Mouse (Mus musculus) forebrain, embryonic 14.5 days (tissue): ENCODE results near the gene Tmbim6. TPM values are rescaled to one million over a fixed set of nuclear protein-coding genes. Genes with fewer than 3 reads are reported as not detected.
"Not testable (repeated sequence)": the region's sequence is repeated elsewhere in the genome, so short reads cannot be mapped to it uniquely, and the experiment has no call there.

ENCODE experiments used
- ATAC-seq: fragments of 200-750 bp; cut with Nextera tagmentation; 2 replicates; pipeline ENCODE4 v1.8.0; 2017; ENCODE audit warnings: mild to moderate bottlenecking, moderate library complexity
- DNase-seq: peaks from one replicate; pipeline ENCODE4 v3.0.0-alpha.2; 2015; ENCODE audit warnings: low spot score
- H3K27ac ChIP-seq: fragments of 300-500 bp; sonication (generic); 2 replicates; pipeline ENCODE4 v1.5.1; 2014; ENCODE audit warnings: low read depth, mild to moderate bottlenecking, control low read depth, low read length, moderate library complexity
- H3K27me3 ChIP-seq: fragments of 300-500 bp; sonication (generic); replicated peaks from 2 replicates; pipeline ENCODE4 v1.6.1; 2014; ENCODE audit warnings: low read length, control low read depth, mixed read lengths; ENCODE audit not compliant: control insufficient read depth, insufficient read depth
- H3K36me3 ChIP-seq: fragments of 300-500 bp; sonication (generic); 2 replicates; pipeline ENCODE4 v1.6.1; 2014; ENCODE audit warnings: low read length, control low read depth; ENCODE audit not compliant: control insufficient read depth, insufficient read depth
- H3K4me1 ChIP-seq: fragments of 300-500 bp; sonication (generic); 2 replicates; pipeline ENCODE4 v1.6.1; 2014; ENCODE audit warnings: antibody characterized with exemption, low read length, control low read depth; ENCODE audit not compliant: control insufficient read depth, insufficient read depth
- H3K4me2 ChIP-seq: fragments of 300-500 bp; sonication (generic); 2 replicates; pipeline ENCODE4 v1.6.1; 2014; ENCODE audit warnings: mild to moderate bottlenecking, control low read depth, low read length
- H3K4me3 ChIP-seq: fragments of 300-500 bp; sonication (generic); 2 replicates; pipeline ENCODE4 v1.5.1; 2014; ENCODE audit warnings: low read depth, low read length, control low read depth
- H3K9ac ChIP-seq: fragments of 300-500 bp; sonication (generic); 2 replicates; pipeline ENCODE4 v1.6.1; 2014; ENCODE audit warnings: mild to moderate bottlenecking, low read length, control low read depth, moderate library complexity
- H3K9me3 ChIP-seq: fragments of 300-500 bp; sonication (generic); replicated peaks from 2 replicates; pipeline ENCODE4 v1.6.1; 2016; ENCODE audit warnings: low read length, control low read depth, mixed read lengths; ENCODE audit not compliant: control insufficient read depth
- WGBS: fragments of 180-500 bp; shearing (Covaris S2); extraction: QIAGEN DNeasy Blood & Tissue Kit; methylation state at CpG from one replicate; pipeline ENCODE4 v1.1.7; 2014; 5-methylcytosine and 5-hydroxymethylcytosine counted together
- polyA plus RNA-seq: library from polyadenylated mRNA; unstranded; fragments of >200 nt; fragmentation: Nextera tagmentation; extraction: Ambion mirVana; gene quantifications from 2 replicates; pipeline ENCODE4 v1.2.1, GENCODE M21; 2014

Tmbim6 gene
- polyA plus RNA-seq, 1 experiment from 2014 or later = 247 TPM

DNA sequence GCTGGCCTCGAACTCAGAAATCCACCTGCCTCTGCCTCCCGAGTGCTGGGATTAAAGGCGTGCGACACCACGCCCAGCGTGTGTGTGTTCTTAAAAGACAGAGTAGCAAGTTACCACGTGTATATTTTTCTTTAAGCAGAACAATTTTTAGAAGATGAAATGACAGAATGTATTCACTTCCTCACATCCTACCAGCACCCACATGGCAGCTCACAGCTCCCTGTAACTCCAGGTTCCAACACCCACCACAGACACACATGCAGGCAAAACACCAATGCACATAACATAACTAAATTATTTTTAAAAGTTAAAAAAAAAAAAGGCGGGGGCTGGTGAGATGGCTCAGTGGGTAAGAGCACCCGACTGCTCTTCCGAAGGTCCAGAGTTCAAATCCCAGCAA is 53.5 kb downstream of the Tmbim6 start:
- H3K4me1 ChIP-seq, DNase-seq, H3K9me3 ChIP-seq, ATAC-seq, H3K4me2 ChIP-seq, H3K27ac ChIP-seq, H3K9ac ChIP-seq, H3K4me3 ChIP-seq, H3K27me3 ChIP-seq, H3K36me3 ChIP-seq: not testable (repeated sequence)
- 95% methylated on average over 10 of the region's 10 CpGs for WGBS

DNA sequence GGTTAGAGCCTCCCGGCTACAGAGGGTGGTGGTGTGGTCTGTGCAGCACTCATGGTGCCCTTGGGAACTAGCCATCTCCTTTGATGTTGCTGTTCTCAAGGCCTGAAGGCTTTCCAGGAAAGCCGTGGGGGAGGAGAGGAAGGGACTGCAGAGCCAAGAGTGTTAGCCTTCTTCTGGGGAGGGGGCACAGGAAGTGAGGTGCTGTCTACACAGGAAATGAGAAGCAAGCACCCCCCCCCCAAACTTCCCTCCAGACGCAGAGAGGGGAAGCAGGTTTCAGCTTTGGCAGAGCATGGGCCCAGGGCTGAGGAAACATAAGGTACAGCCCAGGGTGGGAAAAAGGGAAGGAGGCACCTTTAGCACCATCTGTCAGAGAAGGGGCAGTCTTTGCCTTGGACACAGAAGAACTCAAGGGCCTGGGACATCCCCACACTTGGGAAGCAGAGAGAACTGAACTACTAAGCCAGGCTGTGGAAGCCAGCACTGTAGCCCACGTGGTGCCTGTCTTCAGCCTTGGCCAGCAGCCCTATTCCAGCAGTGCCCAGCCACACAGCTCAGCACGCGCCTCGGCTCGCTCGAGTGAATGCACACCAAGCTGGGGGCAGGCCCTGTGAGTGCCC is 56.6 kb downstream of the Tmbim6 start:
- ATAC-seq (peak; percentile 60; the same call in 1 of the 2 replicates), DNase-seq (peak; percentile 33)
- Histone ChIP-seq H3K36me3 (no peaks in the 10 kb centered on the region), H3K4me1 (no peaks in the 10 kb centered on the region), H3K27me3 (no peaks in the 10 kb centered on the region), H3K27ac (peak overlapping the region; percentile 27; the same call in 1 of the 2 replicates), H3K9ac (no peak overlapping the region), H3K9me3 (no peaks in the 10 kb centered on the region), H3K4me2 (no peak overlapping the region), H3K4me3 (no peak overlapping the region)
- 56% methylated on average over 9 of the region's 9 CpGs for WGBS

DNA sequence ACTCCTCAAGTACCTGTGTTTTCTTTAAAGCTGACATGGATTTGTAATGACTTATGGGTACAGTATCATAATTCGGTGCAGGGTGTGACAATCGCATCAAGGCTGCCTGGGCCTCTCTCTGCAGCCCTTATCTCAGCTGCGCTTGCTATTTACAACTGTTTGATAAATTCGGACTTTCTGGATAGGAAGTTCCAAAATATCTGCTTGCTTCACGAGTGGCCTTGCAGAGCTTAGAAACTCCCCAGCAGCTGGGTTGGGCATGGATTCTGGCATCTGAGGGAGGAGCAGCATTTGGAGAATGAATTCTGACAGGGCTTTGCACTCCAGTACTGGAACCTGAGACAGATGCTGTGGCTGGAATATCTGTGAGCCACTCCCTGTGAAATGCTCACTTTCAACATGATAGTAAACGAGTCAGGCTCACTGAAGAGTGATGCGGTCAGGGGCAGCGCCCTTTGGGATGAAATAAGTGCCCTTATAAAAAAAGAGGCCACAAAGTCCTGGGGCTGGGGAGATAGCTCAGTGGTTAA is 57.1 kb downstream of the Tmbim6 start:
- Histone ChIP-seq H3K27ac (peak overlapping the region; percentile 27; the same call in 1 of the 2 replicates), H3K9me3 (no peaks in the 10 kb centered on the region), H3K9ac (no peak overlapping the region), H3K4me3 (no peak overlapping the region), H3K36me3 (no peaks in the 10 kb centered on the region), H3K4me2 (no peak overlapping the region), H3K27me3 (no peaks in the 10 kb centered on the region), H3K4me1 (peaks cover under 1% of the 10 kb centered on the region; the same call in 1 of the 2 replicates)
- ATAC-seq (no peak), DNase-seq (no peak)
- WGBS = 93% methylated on average over 8 of the region's 8 CpGs

DNA sequence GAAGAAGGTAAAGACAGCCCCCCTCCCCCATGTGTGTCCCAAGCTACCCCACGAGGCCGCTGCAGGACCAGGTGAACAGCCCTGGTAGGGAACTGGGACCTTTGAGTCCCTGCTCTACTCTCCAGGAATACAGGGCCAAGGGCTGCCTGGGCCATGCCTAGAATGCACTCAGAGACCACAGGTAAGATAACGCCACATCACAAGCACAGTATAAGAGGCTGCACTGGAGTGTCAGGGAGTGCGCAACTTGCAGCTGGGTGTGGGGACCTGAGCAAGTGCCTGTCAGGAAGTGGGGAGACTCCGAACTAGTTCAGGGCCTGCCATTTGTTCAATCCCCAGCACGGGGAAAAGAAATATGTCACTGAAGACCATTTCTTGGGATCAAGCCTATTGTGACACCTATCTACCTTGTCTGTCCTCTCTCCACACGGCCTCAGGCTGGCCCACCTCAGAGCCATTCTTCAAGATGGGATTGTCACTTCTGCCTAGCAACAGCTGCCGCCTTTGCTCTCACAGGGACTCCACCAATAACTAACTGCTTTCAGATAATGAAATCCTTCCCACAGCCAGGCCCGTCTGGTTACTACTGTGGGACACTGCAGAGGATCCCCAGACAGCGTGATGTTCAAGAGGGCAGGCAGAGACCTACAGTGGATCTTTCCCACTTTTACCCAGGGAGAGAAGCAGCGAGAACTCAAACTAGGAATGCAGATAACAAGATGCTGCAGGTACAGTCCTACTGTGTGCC is 60.6 kb downstream of the Tmbim6 start:
- H3K4me2 ChIP-seq = no peak overlapping the region
- no peak for DNase-seq
- no peaks in the 10 kb centered on the region for H3K27me3 ChIP-seq
- no peaks in the 10 kb centered on the region for H3K9me3 ChIP-seq
- ATAC-seq = no peak
- WGBS = 82% methylated on average over 11 of the region's 11 CpGs
- peaks cover 20% of the 10 kb centered on the region for H3K4me1 ChIP-seq
- no peak overlapping the region for H3K9ac ChIP-seq
- H3K4me3 ChIP-seq = no peak overlapping the region
- 0 out of 2 replicates have a peak, but pooled peaks cover 3% of the 10 kb centered on the region for H3K36me3 ChIP-seq
- no peak overlapping the region for H3K27ac ChIP-seq

DNA sequence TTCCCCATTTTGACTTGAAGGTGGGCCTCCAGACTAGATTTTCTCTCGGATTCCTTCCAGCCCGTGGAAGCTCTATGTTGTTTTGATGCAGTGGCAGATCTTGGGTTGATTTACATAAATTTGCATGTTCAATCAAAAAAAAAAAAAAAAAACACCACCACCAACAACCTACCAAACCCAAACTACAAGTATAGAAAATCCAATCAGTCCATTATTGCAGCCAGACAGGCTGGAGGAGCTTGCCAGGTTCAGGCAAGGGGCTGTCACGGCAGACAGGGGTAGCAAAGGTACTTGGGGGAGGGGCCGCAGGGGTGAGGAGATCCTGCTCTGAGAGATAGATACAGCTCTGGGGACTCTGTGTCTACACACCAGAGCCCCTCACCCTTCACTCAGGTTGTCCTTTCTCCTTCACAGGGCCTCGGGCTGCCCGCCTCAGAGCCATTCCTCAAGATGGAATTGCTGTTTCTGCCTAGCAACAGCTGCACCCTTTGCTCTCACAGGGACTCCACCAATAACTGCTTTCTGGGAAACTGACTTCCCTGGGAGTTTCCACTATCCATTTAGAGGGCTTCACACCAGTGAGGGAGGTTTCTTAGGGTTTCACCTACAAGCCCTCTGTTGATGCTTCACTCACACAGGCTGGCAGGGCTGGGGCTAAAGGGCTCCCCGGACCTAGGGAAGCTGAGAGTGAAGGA is 62.0 kb downstream of the Tmbim6 start:
- Histone ChIP-seq H3K27ac (no peak overlapping the region), H3K9me3 (no peaks in the 10 kb centered on the region), H3K4me3 (no peak overlapping the region), H3K4me1 (peaks cover 22% of the 10 kb centered on the region), H3K4me2 (no peak overlapping the region), H3K27me3 (no peaks in the 10 kb centered on the region), H3K9ac (0 out of 2 replicates have a peak overlapping the region, but pooled peaks have one; percentile 29), H3K36me3 (0 out of 2 replicates have a peak, but pooled peaks cover 3% of the 10 kb centered on the region)
- WGBS = 61% methylated on average over 7 of the region's 7 CpGs
- DNase-seq (no peak), ATAC-seq (no peak)

DNA sequence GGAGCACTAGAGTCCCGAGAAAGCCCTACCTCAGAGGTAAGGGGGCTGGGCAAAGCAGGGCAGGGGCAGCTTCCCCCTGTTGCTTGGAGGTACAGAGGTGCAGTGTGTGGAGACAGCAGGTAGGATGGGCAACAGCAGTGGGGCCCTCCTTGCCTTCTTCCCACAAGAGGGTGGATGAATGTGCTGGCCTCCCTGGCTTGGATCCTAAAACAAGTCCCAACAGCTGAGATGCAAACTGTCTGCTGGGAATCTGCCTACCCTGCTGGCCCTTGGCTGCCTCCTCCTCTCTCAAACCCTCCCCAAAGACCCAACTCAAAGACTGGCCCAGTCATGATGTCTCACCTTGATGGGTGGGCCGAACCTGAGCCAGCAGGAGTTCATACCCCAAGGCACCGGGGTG is 62.7 kb downstream of the Tmbim6 start:
- Histone ChIP-seq H3K4me3 (no peak overlapping the region), H3K36me3 (0 out of 2 replicates have a peak, but pooled peaks cover 3% of the 10 kb centered on the region), H3K4me2 (peak overlapping the region; percentile 60; the same call in 1 of the 2 replicates), H3K4me1 (peaks cover 22% of the 10 kb centered on the region), H3K27ac (no peak overlapping the region), H3K9ac (0 out of 2 replicates have a peak overlapping the region, but pooled peaks have one; percentile 29), H3K9me3 (no peaks in the 10 kb centered on the region), H3K27me3 (no peaks in the 10 kb centered on the region)
- ATAC-seq (no peak), DNase-seq (no peak)
- 77% methylated on average over 3 of the region's 3 CpGs for WGBS

DNA sequence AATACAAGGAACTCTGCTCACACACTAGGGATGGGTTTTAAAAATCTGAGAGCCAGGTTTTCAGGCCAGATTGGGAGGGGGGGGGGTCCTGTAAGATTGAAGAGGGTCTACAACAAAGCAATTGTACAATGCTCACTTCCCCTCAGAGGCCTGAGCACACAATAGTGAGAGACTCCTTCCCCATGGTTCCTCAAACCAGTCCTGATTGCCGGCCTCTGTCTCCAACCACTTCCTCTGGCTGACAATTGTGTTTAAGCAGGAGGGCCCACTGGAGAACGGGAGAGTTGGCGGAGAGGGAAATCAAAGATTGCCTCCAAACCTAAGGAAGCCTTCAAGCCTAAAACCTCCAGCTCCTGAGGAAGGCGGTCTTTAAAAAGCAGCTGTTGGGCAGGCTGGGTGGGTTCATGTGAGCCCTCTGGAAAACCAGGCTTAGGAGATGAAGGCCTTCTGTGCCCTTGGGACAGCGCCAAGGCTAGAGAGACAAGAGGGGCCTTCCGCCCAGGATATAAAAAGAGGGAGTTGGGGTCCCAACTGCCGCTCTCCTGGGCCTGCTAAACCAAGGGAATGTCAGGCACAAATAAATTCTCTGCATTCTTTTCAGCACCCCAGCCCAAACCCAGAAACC is 63.8 kb downstream of the Tmbim6 start:
- H3K4me2 ChIP-seq = peak overlapping the region; percentile 60
- H3K4me1 ChIP-seq = peaks cover 22% of the 10 kb centered on the region
- peak overlapping the region; percentile 88 for H3K27ac ChIP-seq
- H3K27me3 ChIP-seq = no peaks in the 10 kb centered on the region
- 11% methylated on average over 7 of the region's 7 CpGs for WGBS
- peak overlapping the region; percentile 78 for H3K9ac ChIP-seq
- ATAC-seq = no peak
- no peaks in the 10 kb centered on the region for H3K9me3 ChIP-seq
- H3K36me3 ChIP-seq = 0 out of 2 replicates have a peak, but pooled peaks cover 3% of the 10 kb centered on the region
- peak overlapping the region; percentile 87 for H3K4me3 ChIP-seq
- peak; percentile 56 for DNase-seq

DNA sequence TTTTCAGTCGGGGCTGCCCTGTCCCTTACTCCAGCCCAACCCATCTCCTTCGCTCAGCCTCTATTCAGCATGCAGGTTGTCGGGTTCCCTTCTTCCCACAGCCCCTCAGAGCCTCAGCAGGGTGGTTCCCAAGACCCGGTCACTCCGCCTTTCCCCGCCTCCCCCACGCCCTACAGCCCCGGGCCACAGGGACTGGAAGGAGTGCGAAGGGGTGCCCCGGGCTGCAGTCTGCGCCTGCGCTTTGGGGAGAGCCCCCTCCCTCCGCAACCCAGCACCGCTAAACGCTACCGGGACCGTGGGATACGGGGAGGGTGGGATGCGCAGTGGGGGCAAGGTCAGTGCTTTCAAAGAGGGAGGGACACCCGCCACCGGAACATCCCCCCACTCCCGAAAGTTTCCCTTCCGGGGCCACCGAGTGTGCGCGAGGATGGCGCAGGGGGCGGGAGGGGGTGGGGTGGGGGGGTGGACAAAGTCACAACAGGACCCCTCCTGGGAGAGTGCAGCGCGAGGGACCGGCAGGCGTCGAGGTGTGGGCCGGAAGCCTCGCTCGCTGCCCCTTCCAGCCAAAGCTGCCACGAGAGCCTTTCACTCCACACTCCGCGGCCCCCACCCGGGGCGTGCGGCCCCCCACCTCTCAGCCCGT is 64.4 kb downstream of the Tmbim6 start:
- Histone ChIP-seq H3K4me1 (peaks cover 22% of the 10 kb centered on the region), H3K36me3 (0 out of 2 replicates have a peak, but pooled peaks cover 3% of the 10 kb centered on the region)
- peak; percentile 79 for ATAC-seq

More for the DNA sequence above, 64.4 kb downstream of the Tmbim6 start:
- peak overlapping the region; percentile 87 for H3K4me3 ChIP-seq
- peak overlapping the region; percentile 60 for H3K4me2 ChIP-seq
- H3K27me3 ChIP-seq = no peaks in the 10 kb centered on the region
- peak overlapping the region; percentile 88 for H3K27ac ChIP-seq
- peak overlapping the region; percentile 78 for H3K9ac ChIP-seq
- DNase-seq = peak; percentile 68
- no peaks in the 10 kb centered on the region for H3K9me3 ChIP-seq
- WGBS = under 1% methylated on average over 34 of the region's 43 CpGs
